Mouse (Mus musculus): ENCODE measurements around the gene Prkg1.

DNA sequence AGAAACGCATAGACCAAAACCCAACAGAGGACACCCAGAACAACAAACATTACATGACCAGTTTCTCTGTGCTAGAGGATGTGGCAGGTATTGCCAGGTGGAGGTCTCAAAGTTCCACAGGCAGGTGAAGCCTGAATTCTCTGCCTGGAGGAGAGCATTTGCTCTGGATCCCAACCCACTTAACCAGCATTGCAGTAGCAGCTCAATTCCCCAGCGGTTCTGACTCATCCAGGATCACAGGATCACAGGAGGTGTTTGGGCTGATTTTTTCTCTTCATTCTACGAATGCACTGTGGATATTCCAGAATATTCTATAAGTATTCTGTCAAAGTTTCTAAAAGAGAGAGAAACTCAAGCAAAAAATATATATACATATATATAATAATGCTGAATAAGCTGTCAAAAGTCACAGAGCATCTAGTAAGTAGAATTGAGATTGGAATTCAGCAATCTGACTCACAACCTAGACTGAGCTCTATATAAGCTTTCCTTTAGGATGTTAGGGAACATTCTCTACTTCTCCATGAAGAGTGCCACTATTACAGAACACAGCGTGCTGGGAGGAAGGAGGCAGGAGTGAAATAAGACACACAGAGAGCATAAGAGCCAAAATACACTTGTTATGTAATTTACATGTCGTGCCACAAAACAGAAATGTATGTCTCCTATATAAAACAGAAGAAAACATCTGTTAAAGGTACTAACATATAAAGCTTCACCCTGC, 833.2 kb downstream of the Prkg1 start:
- TF ChIP-seq CTCF (IDR thresholded peaks at IDR 0.05; ENCODE audit: extremely low read depth, insufficient read depth, low read length) (no peak), POLR2A (IDR thresholded peaks at IDR 0.05; ENCODE audit: extremely low read depth, insufficient read depth, low read length) (no peak)
